Mouse (Mus musculus) liver, adult (tissue): ENCODE data around the gene Commd1.

Experiments used
- GATA4 ChIP-seq: IDR thresholded peaks from 2 replicates; pipeline ENCODE4 v1.6.1; 2014; ENCODE audit warnings: mild to moderate bottlenecking, low read length; ENCODE audit not compliant: insufficient replicate concordance

The Commd1 gene

GRCm38 (mm10) chr11:22853477-22854157 is 128.6 kb downstream of the Commd1 start:
- TF ChIP-seq GATA4: no peak

DNA sequence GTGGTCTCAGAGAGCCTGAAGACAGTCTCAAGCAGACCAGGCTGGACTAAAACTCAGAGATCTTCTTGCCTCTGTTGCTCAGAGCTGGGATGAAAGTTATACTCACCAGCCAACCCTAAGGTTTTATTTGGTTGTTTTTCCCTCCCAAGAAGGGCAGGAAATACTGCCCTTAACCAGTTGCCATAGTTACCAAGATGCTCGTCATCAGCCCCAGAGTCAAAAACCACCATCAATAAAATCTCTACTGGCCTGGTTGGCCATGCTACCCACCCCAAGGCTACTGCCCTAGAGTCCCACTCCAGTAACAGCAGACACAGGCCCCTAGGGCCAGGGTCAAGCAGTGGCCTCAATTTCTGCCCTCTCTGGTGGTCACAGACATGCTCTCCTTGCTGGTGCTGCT is 129.7 kb downstream of the Commd1 start:
- TF ChIP-seq GATA4: no peak

GRCm38 (mm10) chr11:22851416-22851815 is 130.8 kb downstream of the Commd1 start:
- no peak for TF ChIP-seq GATA4

DNA sequence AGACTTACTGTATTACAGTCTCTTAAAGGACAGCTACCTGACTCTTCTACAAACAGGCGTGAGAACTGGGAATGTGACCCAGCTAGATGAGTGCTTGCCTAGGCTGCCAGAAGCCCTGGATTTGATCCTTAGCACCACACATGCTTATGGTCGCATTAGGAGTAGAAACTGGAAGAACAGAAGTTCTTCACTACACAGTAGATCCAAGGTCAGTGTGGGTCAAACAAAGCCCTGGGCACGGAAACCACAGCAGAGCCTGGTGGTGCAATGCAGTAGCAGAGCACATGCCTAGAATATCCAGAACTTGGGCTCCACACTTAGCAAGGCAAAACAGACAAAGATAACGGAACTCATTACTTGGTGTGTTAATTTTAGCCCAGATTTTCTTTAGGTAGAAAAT is 132.1 kb downstream of the Commd1 start:
- TF ChIP-seq GATA4: no peak

DNA sequence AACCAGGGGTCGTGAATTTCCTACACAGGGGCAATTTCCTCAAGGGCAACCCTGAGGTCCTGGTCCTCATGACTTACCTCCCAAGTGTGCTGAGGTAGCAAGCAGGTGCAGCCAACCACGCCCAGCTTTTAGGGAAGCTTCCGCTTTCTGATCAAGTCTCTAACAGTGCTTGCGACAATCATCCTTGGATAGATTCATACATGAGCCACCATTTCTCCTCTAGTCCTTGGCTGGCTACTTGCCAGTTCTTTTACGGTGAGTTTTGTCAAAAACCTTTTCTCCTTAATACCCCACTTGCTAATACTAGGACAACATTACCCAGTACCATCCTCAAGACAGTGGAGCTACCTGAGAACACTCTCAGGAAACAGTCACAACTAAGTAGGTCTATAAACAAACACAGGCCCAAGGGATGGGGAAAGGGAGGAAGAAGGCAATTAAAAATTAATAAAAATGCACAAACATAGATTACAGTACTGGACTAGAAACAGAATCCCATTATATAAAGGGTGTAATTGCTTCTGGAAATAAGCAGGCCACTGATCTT is 133.5 kb downstream of the Commd1 start:
- TF ChIP-seq GATA4: no peak

DNA sequence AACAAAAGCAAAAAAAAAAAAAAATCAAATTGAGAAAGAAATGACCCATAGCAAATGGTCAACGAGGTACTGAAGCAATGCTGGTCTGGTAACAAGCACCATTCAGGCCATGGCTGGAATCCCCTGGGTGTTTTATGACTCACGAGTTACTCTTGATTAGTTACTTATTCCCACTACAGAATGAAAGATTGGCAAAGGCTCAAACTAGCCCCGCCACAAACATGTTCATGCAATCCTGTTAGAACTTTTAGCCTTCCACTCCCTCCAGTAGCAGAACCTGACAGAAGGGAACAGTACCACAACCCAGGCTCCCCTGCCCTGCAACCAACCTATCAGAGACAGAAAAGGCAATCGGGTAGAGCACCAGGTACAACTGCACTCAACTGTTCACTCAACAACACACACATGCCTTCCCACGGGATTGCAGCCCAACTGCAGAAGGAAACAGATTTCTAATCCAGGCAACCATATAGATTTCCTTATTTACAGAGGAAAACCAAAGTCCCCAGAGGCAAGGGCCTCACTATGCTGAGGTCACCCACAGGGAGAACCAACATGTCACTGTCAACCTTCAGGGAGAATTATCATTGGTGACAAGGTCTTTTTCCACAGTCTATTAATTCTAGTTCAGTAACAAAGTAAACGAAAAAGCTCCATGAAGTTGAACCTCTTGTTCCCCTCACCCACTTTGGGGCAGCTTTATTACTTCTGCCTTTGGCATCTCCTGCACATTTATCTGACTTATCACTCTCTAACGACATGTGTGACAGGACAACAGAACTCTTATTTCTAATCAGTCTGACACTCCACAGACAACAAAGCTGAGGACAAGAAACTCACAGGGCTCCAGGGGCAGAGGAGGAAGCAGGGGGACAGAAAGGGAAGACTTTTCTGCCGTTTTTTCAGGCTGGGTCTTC is 134.2 kb downstream of the Commd1 start:
- TF ChIP-seq GATA4: no peak

GRCm38 (mm10) chr11:22846960-22847731 is 135.0 kb downstream of the Commd1 start:
- TF ChIP-seq GATA4: no peak
